Mouse (Mus musculus) CD4-positive, CD25-positive, alpha-beta regulatory T cell, adult 2 months (primary cell): ENCODE measurements at regions not wholly inside any gene's neighbourhood (a gene's known extent, or its start where the extent isn't known, plus 50 kb on each side); places are given as distances from the start of the nearest gene placed in this dataset.
"Not testable (repeated sequence)": the region's sequence is repeated elsewhere in the genome, so short reads cannot be mapped to it uniquely, and the experiment has no call there.

Source experiments
- DNase-seq: peaks from one replicate; pipeline ENCODE4 v3.0.0-alpha.2; 2012; ENCODE audit warnings: low read depth, low spot score

DNA sequence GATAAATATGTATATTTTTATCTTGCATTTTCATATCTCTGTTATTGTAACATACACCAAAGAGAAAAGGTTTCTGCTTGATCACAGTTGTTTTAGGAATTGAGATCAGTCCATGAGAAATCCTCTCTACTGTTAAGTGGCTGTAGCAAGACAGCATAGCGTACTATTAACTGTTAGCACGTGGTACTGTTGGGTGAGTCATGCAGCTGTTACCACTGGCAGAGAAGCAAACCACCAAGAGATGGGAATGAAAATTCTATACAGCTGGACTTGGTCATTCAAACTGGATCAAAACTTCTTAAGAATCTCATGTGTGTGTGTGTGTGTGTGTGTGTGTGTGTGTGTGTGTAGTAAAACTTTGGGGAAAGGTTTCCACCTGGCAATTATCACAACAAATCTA is 1013.5 kb downstream of the Basp1 start:
- no peak for DNase-seq

DNA sequence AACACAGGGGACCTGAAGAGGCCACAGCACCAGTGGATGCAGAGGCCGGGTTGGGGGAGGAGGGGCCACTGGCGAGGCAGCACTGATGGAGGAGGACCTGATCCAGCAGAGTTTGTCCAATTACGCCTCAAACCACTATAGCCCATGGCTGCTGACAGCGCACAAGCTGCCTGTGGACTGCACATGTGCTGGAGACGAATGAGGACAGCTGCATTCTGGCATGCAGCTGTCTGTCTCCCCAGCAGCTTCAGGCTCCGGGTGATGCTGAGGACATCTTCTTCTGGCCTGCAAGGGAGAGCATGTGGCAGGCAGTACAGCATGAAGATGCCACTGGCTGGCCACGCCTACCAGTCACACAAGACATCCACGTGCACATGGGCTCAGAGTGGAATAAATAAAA is 1055.2 kb downstream of the Basp1 start:
- DNase-seq: no peak

DNA sequence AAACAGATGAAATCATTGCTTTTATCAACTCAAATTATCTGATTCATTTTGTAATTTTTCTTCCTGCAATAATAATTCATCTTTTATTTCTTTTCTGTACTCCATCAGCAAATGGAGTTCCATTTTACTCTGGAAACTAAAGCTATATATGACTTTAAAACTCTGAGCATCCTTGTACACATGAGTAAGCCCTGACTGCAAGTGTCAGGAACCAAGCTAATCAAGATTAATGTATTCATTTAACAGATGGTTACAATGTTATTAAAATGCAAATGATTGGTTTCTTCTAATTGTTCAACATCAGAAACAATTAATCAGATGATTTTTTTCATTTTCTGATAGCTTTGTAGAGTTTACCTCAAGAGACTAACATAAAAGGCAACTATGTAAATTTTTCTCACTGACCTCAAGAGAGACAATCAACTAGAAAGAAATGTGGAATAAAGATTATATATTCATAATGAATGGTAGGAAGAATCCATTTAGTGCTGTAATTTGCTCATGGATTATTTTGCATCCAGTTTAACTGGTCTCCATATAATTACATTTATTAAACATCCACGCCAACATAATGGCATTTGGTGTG is 1064.5 kb downstream of the Basp1 start:
- no peak for DNase-seq

DNA sequence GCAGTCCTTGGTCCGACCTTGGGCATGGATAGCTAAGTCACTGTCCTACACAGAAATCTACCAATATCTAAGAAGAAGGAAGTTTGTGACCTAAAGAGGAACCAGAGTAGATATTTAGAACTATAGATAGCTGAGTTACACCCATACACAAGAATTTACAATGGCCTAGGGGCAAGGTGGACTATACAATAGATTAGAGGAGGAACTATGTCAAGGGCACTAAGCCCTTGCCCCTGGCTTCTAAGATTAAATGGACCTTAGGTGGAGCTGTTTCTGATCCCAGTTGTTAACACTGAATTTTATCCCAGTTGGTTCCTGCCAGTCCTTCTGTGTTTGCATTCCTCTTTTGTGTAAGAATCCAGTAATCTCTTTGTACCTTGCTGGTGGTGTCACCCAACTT is 1077.7 kb downstream of the Basp1 start:
- not testable (repeated sequence) for DNase-seq

DNA sequence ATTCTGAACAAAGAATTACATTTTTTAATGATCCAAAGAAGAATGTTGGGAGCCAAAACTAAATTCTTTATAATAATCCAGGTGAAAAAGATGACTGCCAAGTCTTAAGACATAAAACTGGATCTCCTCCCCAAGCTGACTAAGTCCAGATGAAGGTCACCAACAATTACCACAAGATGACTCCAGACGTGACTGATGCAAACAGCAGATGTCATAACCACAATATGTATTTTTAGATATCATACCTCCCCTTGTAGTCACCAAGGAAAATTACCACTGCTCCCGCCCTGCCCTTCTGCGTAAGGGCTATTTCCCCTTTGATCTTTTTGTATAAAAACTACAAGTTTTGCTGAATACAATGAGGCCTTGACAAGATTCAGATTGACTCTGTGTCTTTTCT is 1110.4 kb downstream of the Basp1 start:
- DNase-seq: not testable (repeated sequence)

DNA sequence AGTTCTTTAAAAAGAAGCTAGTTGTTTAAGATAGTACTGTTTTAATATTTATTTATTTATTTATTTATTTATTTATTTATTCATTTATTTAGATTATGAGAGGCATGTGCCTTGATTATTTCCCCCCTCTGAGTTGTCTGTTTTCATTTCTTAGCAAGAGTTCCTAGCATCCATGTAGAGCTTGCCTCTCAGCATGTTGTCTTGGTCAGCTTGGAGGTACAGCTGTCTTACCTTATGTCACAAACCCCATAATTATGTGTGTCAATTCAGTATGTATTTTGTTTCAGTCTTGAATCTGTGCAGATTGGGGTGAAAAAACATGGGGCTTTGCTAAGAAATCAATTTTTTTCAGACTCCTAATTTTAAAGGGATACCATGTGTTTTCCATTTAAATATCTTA is 1116.3 kb downstream of the Basp1 start:
- no peak for DNase-seq

DNA sequence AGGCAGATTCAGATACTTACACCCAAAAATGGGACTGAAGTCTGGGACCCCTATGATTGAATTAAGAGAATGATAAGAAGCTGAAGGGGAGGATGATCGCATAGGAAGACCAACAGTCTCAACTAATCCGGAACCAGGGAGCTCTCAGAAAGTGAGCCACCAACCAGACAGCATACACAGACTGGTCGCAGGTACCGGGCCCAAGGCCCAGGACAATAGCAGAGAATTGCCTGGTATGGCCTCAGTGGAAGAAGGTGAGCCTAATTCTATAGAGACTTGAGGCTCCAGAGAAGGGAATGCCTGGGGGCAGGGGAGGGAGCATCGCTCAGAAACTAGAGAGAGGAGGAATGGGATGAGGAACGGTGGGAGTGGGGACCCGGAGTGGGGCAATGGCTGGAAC is 1116.8 kb downstream of the Basp1 start:
- no peak for DNase-seq

DNA sequence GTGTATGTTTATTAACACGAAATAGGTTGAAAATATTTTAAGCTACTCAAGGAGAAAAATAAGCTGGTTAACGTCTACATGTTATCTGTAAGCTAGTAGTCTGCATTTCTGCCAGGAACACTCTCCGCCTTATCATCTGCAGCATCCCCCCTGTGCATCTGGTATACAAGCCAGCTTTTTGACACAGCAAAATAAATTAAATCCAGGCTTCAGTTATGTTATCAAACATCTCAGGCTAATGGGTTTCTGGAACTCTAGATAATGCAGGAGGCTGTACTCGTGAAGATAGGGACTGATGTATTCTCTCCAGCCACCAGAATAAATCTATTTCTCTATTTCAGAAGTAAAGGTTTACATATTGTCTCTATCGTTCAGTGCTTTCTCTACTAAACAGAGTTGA is 1138.5 kb downstream of the Basp1 start:
- no peak for DNase-seq

DNA sequence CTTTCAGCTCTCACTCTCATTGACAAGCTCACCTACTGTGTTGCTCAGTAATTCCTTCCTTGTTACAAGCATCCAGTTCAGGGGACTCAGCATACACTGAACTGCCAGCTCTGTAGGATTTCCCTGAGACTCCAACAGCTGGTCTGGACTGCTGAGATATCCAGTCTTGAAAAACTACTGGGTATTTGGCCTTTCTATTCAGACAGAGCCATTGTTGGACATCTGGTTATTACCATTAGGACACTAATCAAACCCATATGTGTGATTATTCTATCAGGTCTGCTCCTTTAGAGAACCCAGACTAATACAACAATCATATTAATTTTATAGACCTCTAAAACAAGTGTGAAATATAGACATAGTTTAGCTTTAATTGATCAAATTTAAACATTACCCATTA is 1146.2 kb downstream of the Basp1 start:
- DNase-seq: no peak
